Mouse (Mus musculus) left cerebral cortex, postnatal 25 days (tissue): Measurements from ENCODE around the gene Cyth3. TPM values are rescaled to one million over a fixed set of nuclear protein-coding genes. Genes with fewer than 3 reads are reported as not detected.

ENCODE experiments used
- DNase-seq, 2 experiments: peaks; one replicate each; pipeline ENCODE4 v3.0.0; 2022; ENCODE audit warnings: low spot score in 2 of 2, mixed read lengths in 1 of 2
- intact Hi-C: fragments of 180-260 bp; cut with DNase I; formaldehyde crosslinking; loops from one replicate; pipeline ENCODE4 v1.15.1; 2025
- total RNA-seq, 2 experiments: library from RNA; stranded (reverse); gene quantifications; 2 replicates each; pipeline ENCODE4 v1.2.3; 2021

The Cyth3 gene
- total RNA-seq, 2 experiments from 2014 or later, result 37.5 to 38.2 TPM

DNA sequence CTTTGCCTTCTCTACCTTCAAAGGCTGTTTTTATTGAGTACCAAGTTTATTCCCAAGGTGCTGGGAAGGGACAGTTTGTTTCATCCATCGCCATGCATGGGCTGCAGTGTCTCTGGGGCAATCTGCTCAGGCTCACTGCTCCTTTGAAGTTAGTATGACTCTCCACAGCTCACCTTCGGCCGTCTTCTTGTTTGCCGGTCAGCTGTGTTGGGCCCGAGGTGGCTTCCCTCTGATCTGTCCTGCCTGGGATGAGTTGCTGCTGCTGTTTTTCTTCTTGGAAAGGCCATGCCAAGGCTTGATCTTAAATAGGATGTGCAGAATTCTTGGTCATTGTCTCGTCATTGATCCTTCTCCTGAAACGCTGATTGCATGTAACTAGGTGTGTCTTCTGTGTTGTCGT is 9.3 kb downstream of the Cyth3 start:
- intact Hi-C loops, result no loop called here
- DNase-seq, result no peak

- intact Hi-C loops, result no loop called here
- no peak for DNase-seq
These were observed 10.7 kb downstream of the Cyth3 start for GRCm38 (mm10) chr5:143632674-143633557.

DNA sequence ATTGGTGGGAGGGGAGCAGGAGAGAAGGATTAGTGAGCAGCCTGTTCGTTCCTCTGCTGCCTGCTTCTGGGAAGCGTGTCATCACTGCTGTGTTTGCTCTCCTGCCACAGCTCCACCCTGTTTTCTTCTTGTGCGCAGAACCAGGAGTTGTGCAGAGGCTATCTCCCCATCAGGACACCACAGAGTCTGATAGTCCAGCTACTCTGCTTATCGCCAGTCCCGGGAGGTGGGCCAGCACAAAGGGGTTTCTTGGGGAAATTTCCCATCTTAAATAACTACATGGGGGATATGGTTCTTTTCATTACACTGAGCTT is 11.3 kb downstream of the Cyth3 start:
- DNase-seq, result peak in 1 of 2 experiments; percentile 28
- intact Hi-C loops, result no loop called here

DNA sequence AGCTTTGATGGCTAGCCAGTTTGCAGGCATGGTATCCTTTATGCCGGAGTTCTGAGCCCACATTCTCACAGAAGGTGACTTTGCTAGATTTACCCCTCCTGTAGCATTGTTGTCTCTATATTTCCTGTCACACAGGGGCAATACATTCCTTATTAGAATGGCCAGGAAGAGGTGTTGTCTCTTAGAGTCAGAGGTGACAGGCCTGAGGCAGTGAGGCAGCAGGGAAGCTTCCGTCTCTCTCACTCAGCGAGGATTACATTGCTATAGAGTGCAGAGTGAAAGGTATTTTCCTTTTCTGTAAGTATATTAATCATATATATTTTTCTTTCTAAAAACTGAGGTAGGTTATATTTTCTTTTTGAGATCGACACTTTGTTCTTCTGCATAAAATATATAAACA is 11.6 kb downstream of the Cyth3 start:
- no peak for DNase-seq
- intact Hi-C loops, result no loop called here

- intact Hi-C loops, result no loop called here
- peak; percentile 8 to 30 for DNase-seq
These were observed 12.4 kb downstream of the Cyth3 start for GRCm38 (mm10) chr5:143634550-143635112.

- intact Hi-C loops, result no loop called here
These were observed 13.1 kb downstream of the Cyth3 start for GRCm38 (mm10) chr5:143635358-143635757.

GRCm38 (mm10) chr5:143636173-143636572 is 13.9 kb downstream of the Cyth3 start:
- DNase-seq, result no peak
- intact Hi-C loops, result no loop called here

More at GRCm38 (mm10) chr5:143635358-143635757, 13.1 kb downstream of the Cyth3 start:
- DNase-seq, result no peak

DNA sequence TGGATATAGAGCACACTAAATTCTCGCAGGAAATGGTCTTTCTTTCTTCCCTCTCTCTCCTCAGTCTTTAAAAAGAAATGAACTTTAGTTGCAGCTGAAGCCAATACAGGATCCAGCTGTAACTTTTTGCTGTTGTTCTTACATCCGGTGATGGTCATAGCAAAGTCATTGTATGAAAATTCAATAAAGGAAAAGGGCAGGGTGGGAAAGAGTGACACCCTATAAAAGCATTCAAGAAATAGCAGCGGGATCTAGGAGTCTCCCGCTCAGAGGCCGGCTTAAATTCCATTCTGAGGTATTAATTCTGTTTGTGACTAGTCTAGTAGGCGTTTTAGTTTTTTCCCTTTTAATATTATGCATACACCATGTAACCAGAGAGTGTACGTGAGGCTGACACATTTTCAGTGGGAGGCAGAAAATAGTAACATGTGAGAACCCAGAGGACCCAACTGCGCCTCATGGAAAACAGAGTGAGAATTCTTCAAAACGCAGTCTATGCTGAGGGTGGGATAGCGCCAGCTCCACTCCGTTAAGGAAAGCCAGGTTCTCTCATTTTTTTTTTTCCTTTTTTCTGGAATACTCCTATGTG is 15.7 kb downstream of the Cyth3 start:
- intact Hi-C loops, result loop anchor here (2.0 kb wide), 1 partner anchor 53 kb away; no protein-coding TSS in a partner anchor
- peak; percentile 12 to 60 for DNase-seq

GRCm38 (mm10) chr5:143638516-143639270 is 16.4 kb downstream of the Cyth3 start:
- intact Hi-C loops, result loop anchor here (2.0 kb wide), 1 partner anchor 52 kb away; no protein-coding TSS in a partner anchor

DNA sequence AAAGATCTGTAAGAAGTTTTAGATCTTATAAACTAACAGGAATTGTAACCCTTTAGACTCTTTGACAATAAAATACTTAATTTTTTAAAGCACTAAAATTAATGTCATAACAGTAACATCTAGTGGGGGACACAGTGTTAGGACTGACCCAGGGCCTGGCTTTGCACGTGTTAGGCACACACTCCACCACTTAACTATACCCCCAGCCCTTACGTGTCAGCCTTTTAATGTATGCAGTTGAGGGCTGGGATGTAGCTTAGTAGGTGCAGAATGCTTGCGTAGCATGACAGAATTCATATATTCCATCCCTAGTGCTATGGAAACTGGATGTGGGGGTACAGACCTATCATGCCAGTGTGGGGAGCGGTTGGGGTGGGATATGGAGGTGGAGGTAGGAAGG is 17.1 kb downstream of the Cyth3 start:
- intact Hi-C loops, result loop anchor here (2.0 kb wide), 1 partner anchor 51 kb away; no protein-coding TSS in a partner anchor
- no peak for DNase-seq

More at GRCm38 (mm10) chr5:143638516-143639270, 16.4 kb downstream of the Cyth3 start:
- DNase-seq, result no peak

- DNase-seq, result no peak
- intact Hi-C loops, result loop anchor here (2.0 kb wide), 1 partner anchor 51 kb away; no protein-coding TSS in a partner anchor
These were observed 17.6 kb downstream of the Cyth3 start for GRCm38 (mm10) chr5:143639810-143640209.

- intact Hi-C loops, result no loop called here
- DNase-seq, result no peak
These were observed 19.3 kb downstream of the Cyth3 start for GRCm38 (mm10) chr5:143641503-143641902.

GRCm38 (mm10) chr5:143642262-143642831 is 20.1 kb downstream of the Cyth3 start:
- intact Hi-C loops, result no loop called here
- DNase-seq, result peak in 1 of 2 experiments; percentile 66

DNA sequence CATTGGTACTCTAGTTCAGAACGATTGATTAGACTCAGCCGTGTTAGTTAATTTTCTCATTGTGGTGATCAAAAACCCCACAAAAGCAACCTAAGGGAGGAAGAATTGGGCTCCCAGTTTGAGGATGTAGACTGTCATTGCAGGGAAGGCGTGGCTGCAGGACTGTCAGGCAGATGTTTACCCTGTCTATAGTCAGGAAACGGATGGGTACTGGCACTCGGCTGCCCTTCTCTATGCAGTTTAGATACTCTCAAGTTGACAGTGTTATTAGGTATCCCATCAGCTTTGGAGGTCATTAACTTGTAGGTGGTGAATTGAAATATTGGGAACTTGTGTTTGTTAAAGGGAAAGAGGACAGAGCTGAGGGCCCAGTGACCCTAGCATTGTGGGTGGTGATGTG is 23.7 kb downstream of the Cyth3 start:
- DNase-seq, result no peak
- intact Hi-C loops, result no loop called here

DNA sequence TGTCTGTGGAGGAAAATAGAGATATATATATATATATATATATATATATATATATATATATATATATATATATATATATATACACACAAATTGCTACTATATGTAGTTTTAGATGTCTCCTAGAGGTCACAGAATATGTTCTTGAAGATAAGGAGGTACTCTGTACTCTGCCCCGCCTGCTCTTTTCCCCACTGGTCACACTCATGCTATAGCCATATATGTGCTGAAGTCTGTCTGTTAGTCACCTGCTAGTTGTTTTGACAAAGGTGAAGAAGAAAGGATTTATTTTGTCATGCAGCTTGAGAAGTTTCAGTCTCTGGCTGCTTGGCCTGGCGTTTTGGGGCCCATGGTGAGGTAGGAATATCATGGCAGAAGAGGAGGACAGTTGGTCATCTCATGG is 25.2 kb downstream of the Cyth3 start:
- intact Hi-C loops, result no loop called here
- no peak for DNase-seq

- intact Hi-C loops, result no loop called here
- DNase-seq, result no peak
These were observed 25.8 kb downstream of the Cyth3 start for GRCm38 (mm10) chr5:143648058-143648457.

GRCm38 (mm10) chr5:143649168-143649567 is 26.9 kb downstream of the Cyth3 start:
- intact Hi-C loops, result no loop called here
- no peak for DNase-seq

DNA sequence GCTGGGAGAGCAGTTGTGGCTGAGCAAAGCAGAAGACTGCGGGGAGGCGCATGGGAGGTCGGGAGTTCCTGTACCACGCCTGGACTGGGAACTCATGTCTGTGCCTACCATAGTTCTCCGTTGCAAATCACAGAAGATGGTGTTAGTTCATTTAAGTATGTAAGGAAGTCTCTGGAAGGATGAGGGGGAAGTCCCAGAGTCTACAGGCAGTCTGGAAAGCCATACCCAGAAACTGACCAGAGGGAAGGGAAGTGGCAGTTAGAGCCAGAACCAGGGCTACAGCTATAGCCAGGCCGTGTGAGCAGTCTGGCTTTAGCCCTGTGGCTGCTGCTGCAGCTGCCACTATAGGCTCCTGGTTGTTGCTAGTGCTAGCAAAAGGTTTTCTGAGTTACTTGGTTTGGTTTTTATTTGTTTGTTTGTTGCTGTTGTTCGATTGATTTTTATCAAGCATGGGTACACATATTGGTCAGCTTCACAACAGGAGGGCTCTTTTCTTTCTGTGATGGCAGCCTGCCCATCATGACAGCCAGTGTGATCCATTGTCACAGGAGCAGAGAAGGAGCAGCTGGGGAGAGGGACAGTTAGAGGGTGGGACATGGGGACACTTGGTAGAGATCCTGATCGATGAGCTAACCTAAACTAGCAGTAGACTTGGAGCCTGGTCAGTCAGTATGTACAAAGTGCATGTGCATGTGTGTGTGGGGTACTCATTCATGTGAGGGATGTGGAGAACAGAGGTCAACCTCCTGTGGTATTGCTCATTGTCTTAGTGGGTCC is 29.8 kb downstream of the Cyth3 start:
- intact Hi-C loops, result no loop called here
- no peak for DNase-seq

DNA sequence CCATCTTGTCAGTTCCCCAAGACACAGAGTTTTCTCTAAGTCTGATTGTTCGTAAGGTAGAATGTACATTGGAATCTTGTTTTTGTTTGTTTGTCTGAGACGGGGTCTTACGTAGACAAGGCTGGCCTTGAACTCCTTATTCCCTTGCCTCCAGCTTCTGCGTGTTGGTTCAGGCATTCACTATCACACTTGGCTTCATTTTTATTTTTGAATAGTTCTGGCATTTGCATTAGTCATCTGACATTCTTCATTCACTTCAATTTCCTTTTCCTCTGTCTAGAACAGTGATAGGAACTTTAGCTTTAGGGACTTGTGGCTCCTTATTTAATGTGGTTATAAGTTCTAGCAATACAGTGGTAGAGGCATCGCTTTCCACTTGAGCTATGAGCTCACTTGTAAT is 31.2 kb downstream of the Cyth3 start:
- intact Hi-C loops, result no loop called here
- DNase-seq, result no peak
